Mouse (Mus musculus): Measurements from ENCODE around the gene Naa50. TPM values are rescaled to one million over a fixed set of nuclear protein-coding genes. Genes with fewer than 3 reads are reported as not detected.
A peak's percentile ranks its signal among the peaks of the same experiment; 100 is the strongest.

Gene Naa50
- total RNA-seq, 2 experiments from 2014 or later, result 64.5 to 68.8 TPM

- DNase-seq, result no peak
Observed at GRCm38 (mm10) chr16:44200146-44200545, 60.5 kb downstream of the Naa50 start.

GRCm38 (mm10) chr16:44204331-44204730 lies 64.7 kb downstream of the Naa50 start:
- peak; percentile 66 to 73 for DNase-seq

- no peak for DNase-seq
Observed at GRCm38 (mm10) chr16:44205973-44206372, 66.3 kb downstream of the Naa50 start.

- no peak for DNase-seq
Observed at GRCm38 (mm10) chr16:44210156-44211053, 70.8 kb downstream of the Naa50 start.

- DNase-seq, result no peak
Observed at GRCm38 (mm10) chr16:44211054-44211414, 71.4 kb downstream of the Naa50 start.

- DNase-seq, result no peak
Observed at GRCm38 (mm10) chr16:44212703-44213102, 73.1 kb downstream of the Naa50 start.

Other genes with a start within 250 kb of the Naa50 start
- 10 to 100 TPM; 36.2 to 38.3 TPM for gene Qtrt2, start 213.0 kb upstream of the Naa50 start, total RNA-seq (2021)
- 10 to 100 TPM; 47.1 to 47.3 TPM for gene Zdhhc23, start 160.0 kb upstream of the Naa50 start, total RNA-seq (2021)
- gene Gramd1c, start 76.5 kb upstream of the Naa50 start, total RNA-seq (2021), result 1 to 10 TPM; 3.5 to 3.9 TPM
- gene Atp6v1a, start 125 bp upstream of the Naa50 start, total RNA-seq (2021), result 100 to 1,000 TPM; 559 to 583 TPM
- gene Usf3, start 33.4 kb downstream of the Naa50 start, total RNA-seq (2021), result 10 to 100 TPM; 36.5 to 46.7 TPM
- gene Sidt1, start 193.4 kb downstream of the Naa50 start, total RNA-seq (2021), result 10 to 100 TPM; 41.6 to 44.5 TPM
- 10 to 100 TPM; 15.9 to 17.3 TPM for gene Spice1, start 207.3 kb downstream of the Naa50 start, total RNA-seq (2021)

Measured in layer of hippocampus, postnatal 36 days (tissue).